Mouse (Mus musculus) thymus, adult 2 months (tissue): Measurements from ENCODE around the gene Gm37240.

ENCODE experiments used
- CTCF ChIP-seq: fragments of 200-500 bp; IDR thresholded peaks from 2 replicates; pipeline ENCODE4 v1.5.1; 2012; ENCODE audit warnings: mild to moderate bottlenecking, control low read depth, low read length, moderate library complexity, borderline replicate concordance; ENCODE audit not compliant: control insufficient read depth, poor library complexity, insufficient read depth; ENCODE audit errors: extremely low read depth
- POLR2A ChIP-seq: fragments of 200-500 bp; IDR thresholded peaks from 2 replicates; pipeline ENCODE4 v1.6.1; 2012; ENCODE audit warnings: mild to moderate bottlenecking, low read length, control low read depth, moderate library complexity; ENCODE audit not compliant: control insufficient read depth, poor library complexity, insufficient read depth; ENCODE audit errors: extremely low read depth

DNA sequence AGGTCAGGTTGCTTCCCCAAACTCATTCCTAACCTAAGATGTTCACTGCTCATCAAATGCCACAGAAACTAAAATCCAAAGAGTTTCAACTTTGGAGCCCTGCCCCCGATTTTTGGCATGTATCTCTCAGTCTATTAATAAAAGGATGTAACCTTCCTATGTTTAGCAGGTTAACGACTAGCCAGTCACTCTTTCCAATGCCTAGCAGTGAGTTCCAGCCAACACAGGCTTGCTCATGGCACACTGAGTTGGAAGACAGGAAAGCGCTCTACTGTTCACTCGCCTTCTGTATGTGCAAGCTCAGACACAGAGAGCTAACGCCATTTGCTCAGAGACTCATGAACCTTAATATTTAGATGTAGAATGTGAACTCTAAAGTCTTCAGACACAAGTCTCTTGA lies 604.5 kb downstream of the Gm37240 start:
- TF ChIP-seq CTCF (no peak), POLR2A (no peak)
